Mouse (Mus musculus) heart, postnatal 0 days (tissue): Measurements from ENCODE around the gene Ryr3.

ENCODE experiments used
- CTCF ChIP-seq: IDR thresholded peaks from 2 replicates; pipeline ENCODE4 v1.5.1; 2016; ENCODE audit warnings: antibody characterized with exemption, control low read depth, low read depth
- EP300 ChIP-seq: IDR thresholded peaks from 2 replicates; pipeline ENCODE4 v1.6.1; 2016; ENCODE audit warnings: antibody characterized with exemption, low read depth

DNA sequence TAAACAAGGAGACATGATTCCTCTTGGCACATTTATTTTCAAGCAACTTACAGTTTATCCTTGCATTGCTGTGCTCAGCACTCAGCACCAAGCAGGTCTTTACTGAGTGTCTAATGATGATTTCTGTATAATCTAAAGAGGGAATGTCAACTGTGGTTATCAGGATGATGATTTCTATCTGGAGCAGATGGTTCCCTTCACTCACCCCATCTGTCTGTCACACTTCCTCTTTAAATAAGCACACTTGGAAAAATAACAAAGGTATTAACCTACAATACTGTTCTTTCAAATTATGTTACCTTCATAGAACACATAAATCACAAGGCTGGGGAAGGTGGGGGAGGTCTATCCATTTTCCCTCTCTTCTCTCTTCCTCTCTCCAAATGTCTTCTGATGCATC, 304.3 kb downstream of the Ryr3 start:
- TF ChIP-seq EP300 (no peak), CTCF (no peak)
